Mouse (Mus musculus) CH12.LX (cell line): ENCODE measurements at regions not wholly inside any gene's neighbourhood (a gene's known extent, or its start where the extent isn't known, plus 50 kb on each side); places are given as distances from the start of the nearest gene placed in this dataset.

Experiments
- CHD2 ChIP-seq: IDR thresholded peaks from 2 replicates; pipeline ENCODE4 v1.6.1; 2011; ENCODE audit warnings: low read length, improper control_type of control experiment
- CTCF ChIP-seq, 2 experiments: IDR thresholded peaks in 1 of 2; conservative IDR thresholded peaks in 1 of 2; 2 replicates each; pipeline ENCODE4 v1.5.1; 2011 to 2012; ENCODE audit warnings: low read depth in 2 of 2, low read length in 2 of 2, improper control_type of control experiment in 1 of 2, inconsistent platforms in 1 of 2, mild to moderate bottlenecking in 1 of 2, moderate library complexity in 1 of 2
- ELF1 ChIP-seq: IDR thresholded peaks from 2 replicates; pipeline ENCODE4 v1.6.1; 2014; ENCODE audit warnings: low read depth, mild to moderate bottlenecking, inconsistent platforms, low read length, improper control_type of control experiment
- EP300 ChIP-seq: IDR thresholded peaks from 2 replicates; pipeline ENCODE4 v1.6.1; 2011; ENCODE audit warnings: low read length, improper control_type of control experiment
- RAD21 ChIP-seq: IDR thresholded peaks from 2 replicates; pipeline ENCODE4 v1.6.1; 2011; ENCODE audit warnings: low read depth, mild to moderate bottlenecking, low read length, improper control_type of control experiment, moderate library complexity
- TBP ChIP-seq: conservative IDR thresholded peaks from 2 replicates; pipeline ENCODE4 v1.6.1; 2011; ENCODE audit warnings: low read depth, low read length, improper control_type of control experiment
- USF2 ChIP-seq: conservative IDR thresholded peaks from 2 replicates; pipeline ENCODE4 v1.6.1; 2011; ENCODE audit warnings: low read depth, low read length, improper control_type of control experiment
- ZKSCAN1 ChIP-seq: IDR thresholded peaks from 2 replicates; pipeline ENCODE4 v1.6.1; 2012; ENCODE audit warnings: low read depth, inconsistent platforms, low read length, improper control_type of control experiment, borderline replicate concordance

- TF ChIP-seq USF2 (no peak), TBP (no peak), CHD2 (no peak), EP300 (no peak), ZKSCAN1 (no peak), ELF1 (no peak), RAD21 (no peak), CTCF (conservative IDR thresholded peaks at IDR 0.05 in 1 of 2, IDR thresholded peaks at IDR 0.05 in 1 of 2; ENCODE audit: low read depth in 2 of 2, low read length in 2 of 2) (no peak)
Observed at GRCm38 (mm10) chr10:106254106-106254505, 216.0 kb upstream of the Ppfia2 start.
